Mouse (Mus musculus) stomach, embryonic 15.5 days (tissue): ENCODE measurements around the gene Olfr804. TPM values are rescaled to one million over a fixed set of nuclear protein-coding genes. Genes with fewer than 3 reads are reported as not detected.

Experiments used
- ATAC-seq: fragments of 200-750 bp; cut with Nextera tagmentation; 2 replicates; pipeline ENCODE4 v1.8.0; 2017; ENCODE audit warnings: low read depth, moderate number of reproducible peaks, moderate TSS enrichment; ENCODE audit not compliant: insufficient read depth, low FRiP score
- H3K27ac ChIP-seq: fragments of 300-500 bp; sonication (generic); 2 replicates; pipeline ENCODE4 v1.5.1; 2015; ENCODE audit warnings: mild to moderate bottlenecking, inconsistent platforms
- H3K27me3 ChIP-seq: fragments of 300-500 bp; sonication (generic); replicated peaks from 2 replicates; pipeline ENCODE4 v1.6.1; 2015; ENCODE audit warnings: inconsistent platforms
- H3K36me3 ChIP-seq: fragments of 300-500 bp; sonication (generic); 2 replicates; pipeline ENCODE4 v1.6.1; 2015; ENCODE audit warnings: inconsistent platforms
- H3K4me1 ChIP-seq: fragments of 300-500 bp; sonication (generic); 2 replicates; pipeline ENCODE4 v1.6.1; 2015; ENCODE audit warnings: inconsistent platforms
- H3K4me2 ChIP-seq: fragments of 300-500 bp; sonication (generic); 2 replicates; pipeline ENCODE4 v1.6.1; 2015; ENCODE audit warnings: mild to moderate bottlenecking, inconsistent platforms
- H3K4me3 ChIP-seq: fragments of 300-500 bp; sonication (generic); replicated peaks from 2 replicates; pipeline ENCODE4 v1.5.1; 2015; ENCODE audit warnings: inconsistent platforms
- H3K9ac ChIP-seq: fragments of 300-500 bp; sonication (generic); 2 replicates; pipeline ENCODE4 v1.6.1; 2015; ENCODE audit warnings: inconsistent platforms
- H3K9me3 ChIP-seq: fragments of 300-500 bp; sonication (generic); 2 replicates; pipeline ENCODE4 v1.6.1; 2016; ENCODE audit warnings: inconsistent platforms
- WGBS: fragments of 180-500 bp; shearing (Covaris S2); methylation state at CpG from one replicate; pipeline ENCODE4 v1.1.7; 2015; 5-methylcytosine and 5-hydroxymethylcytosine counted together
- microRNA-seq: library from miRNA; unstranded; fragments of <30 nt; microRNA quantifications from one replicate; pipeline ENCODE4, GENCODE M21; 2016
- polyA plus RNA-seq: library from polyadenylated mRNA; unstranded; fragments of >200 nt; fragmentation: Nextera tagmentation; extraction: Ambion mirVana; gene quantifications from 2 replicates; pipeline ENCODE4 v1.2.1, GENCODE M21; 2015

Olfr804 gene
- not detected in 2 replicates for polyA plus RNA-seq

DNA sequence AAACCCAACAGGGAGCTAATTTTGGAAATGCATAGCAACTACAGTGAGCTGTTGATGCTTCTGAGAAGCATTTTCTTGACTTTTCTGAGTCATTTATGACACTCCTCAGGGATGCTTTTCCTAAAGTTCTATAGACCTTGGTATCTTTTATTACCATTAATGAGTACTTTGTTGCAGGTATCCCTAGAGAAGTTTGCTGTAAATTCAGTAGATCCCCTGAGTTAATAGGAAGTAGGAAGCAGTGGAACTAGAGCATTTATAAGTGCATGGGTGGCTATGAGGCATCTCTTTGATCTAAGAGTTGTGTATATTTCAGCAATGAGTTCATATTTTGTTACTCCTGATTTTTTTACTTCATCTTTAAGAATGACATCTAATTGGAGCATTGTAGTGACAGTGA, at the start of gene Olfr804:
TSS of gene Olfr804 (plus strand) at position 301 of the 400 bp plus-strand sequence.
- Histone ChIP-seq H3K4me1 (no peaks in the 10 kb centered on the region), H3K4me3 (no peak within 1 kb of the TSS), H3K9ac (no peak within 1 kb of the TSS), H3K4me2 (no peak within 1 kb of the TSS), H3K27ac (no peak within 1 kb of the TSS), H3K27me3 (no peaks in the 10 kb centered on the region), H3K36me3 (no peaks in the 10 kb centered on the region), H3K9me3 (no peaks in the 10 kb centered on the region)
- ATAC-seq, result no peak

GRCm38 (mm10) chr10:129657394-129657793, 45.6 kb upstream of the Olfr804 start, which contains the start of gene Olfr800:
Gene Olfr800 (plus strand): TSS chr10:129657694.
- H3K27me3 ChIP-seq, result no peaks in the 10 kb centered on the region
- H3K4me1 ChIP-seq, result no peaks in the 10 kb centered on the region
- no peaks in the 10 kb centered on the region for H3K36me3 ChIP-seq
- no peak for ATAC-seq
- no peak within 1 kb of the TSS for H3K4me2 ChIP-seq
- no peaks in the 10 kb centered on the region for H3K9me3 ChIP-seq
- no peak within 1 kb of the TSS for H3K4me3 ChIP-seq
- no peak within 1 kb of the TSS for H3K9ac ChIP-seq
- H3K27ac ChIP-seq, result no peak within 1 kb of the TSS

GRCm38 (mm10) chr10:129673765-129674164, 29.2 kb upstream of the Olfr804 start, which contains the start of gene Olfr801:
Gene Olfr801 (minus strand): TSS chr10:129673865.
- H3K27ac ChIP-seq, result no peak within 1 kb of the TSS
- H3K27me3 ChIP-seq, result no peaks in the 10 kb centered on the region
- H3K9me3 ChIP-seq, result no peaks in the 10 kb centered on the region
- H3K4me2 ChIP-seq, result no peak within 1 kb of the TSS
- no peak for ATAC-seq
- no peaks in the 10 kb centered on the region for H3K4me1 ChIP-seq
- H3K4me3 ChIP-seq, result no peak within 1 kb of the TSS
- 49% methylated on average over 1 of the region's 1 CpGs for WGBS
- no peaks in the 10 kb centered on the region for H3K36me3 ChIP-seq
- H3K9ac ChIP-seq, result no peak within 1 kb of the TSS

GRCm38 (mm10) chr10:129688069-129688468, 14.9 kb upstream of the Olfr804 start, which contains the start of gene Olfr802:
Gene Olfr802 (minus strand): TSS chr10:129688169.
- ATAC-seq, result no peak

GRCm38 (mm10) chr10:129694186-129694585, 8.8 kb upstream of the Olfr804 start, which contains the start of gene Olfr803:
Gene Olfr803 (minus strand): TSS chr10:129694286.
- no peak within 1 kb of the TSS for H3K9ac ChIP-seq
- WGBS, result 86% methylated on average over 2 of the region's 2 CpGs
- H3K36me3 ChIP-seq, result no peaks in the 10 kb centered on the region
- no peak within 1 kb of the TSS for H3K4me2 ChIP-seq
- H3K4me1 ChIP-seq, result no peaks in the 10 kb centered on the region
- no peaks in the 10 kb centered on the region for H3K9me3 ChIP-seq
- H3K27ac ChIP-seq, result no peak within 1 kb of the TSS
- ATAC-seq, result no peak
- H3K4me3 ChIP-seq, result no peak within 1 kb of the TSS
- no peaks in the 10 kb centered on the region for H3K27me3 ChIP-seq

More at GRCm38 (mm10) chr10:129688069-129688468, 14.9 kb upstream of the Olfr804 start, which contains the start of gene Olfr802:
- H3K27ac ChIP-seq, result no peak within 1 kb of the TSS
- H3K9me3 ChIP-seq, result no peaks in the 10 kb centered on the region
- H3K4me2 ChIP-seq, result no peak within 1 kb of the TSS
- no peaks in the 10 kb centered on the region for H3K4me1 ChIP-seq
- 26% methylated on average over 1 of the region's 1 CpGs for WGBS
- no peaks in the 10 kb centered on the region for H3K36me3 ChIP-seq
- no peak within 1 kb of the TSS for H3K4me3 ChIP-seq
- H3K27me3 ChIP-seq, result no peaks in the 10 kb centered on the region
- no peak within 1 kb of the TSS for H3K9ac ChIP-seq

- H3K4me1 ChIP-seq, result no peaks in the 10 kb centered on the region
- no peaks in the 10 kb centered on the region for H3K27me3 ChIP-seq
- no peaks in the 10 kb centered on the region for H3K36me3 ChIP-seq
- H3K9me3 ChIP-seq, result no peaks in the 10 kb centered on the region
- no peak within 1 kb of the TSS for H3K4me3 ChIP-seq
- WGBS, result 96% methylated on average over 2 of the region's 2 CpGs
- H3K4me2 ChIP-seq, result no peak within 1 kb of the TSS
- ATAC-seq, result no peak
- H3K27ac ChIP-seq, result no peak within 1 kb of the TSS
- no peak within 1 kb of the TSS for H3K9ac ChIP-seq
Observed at GRCm38 (mm10) chr10:129729275-129729674, 26.3 kb downstream of the Olfr804 start, which contains the start of gene Olfr805. Gene Olfr805 (minus strand): TSS chr10:129729375.

DNA sequence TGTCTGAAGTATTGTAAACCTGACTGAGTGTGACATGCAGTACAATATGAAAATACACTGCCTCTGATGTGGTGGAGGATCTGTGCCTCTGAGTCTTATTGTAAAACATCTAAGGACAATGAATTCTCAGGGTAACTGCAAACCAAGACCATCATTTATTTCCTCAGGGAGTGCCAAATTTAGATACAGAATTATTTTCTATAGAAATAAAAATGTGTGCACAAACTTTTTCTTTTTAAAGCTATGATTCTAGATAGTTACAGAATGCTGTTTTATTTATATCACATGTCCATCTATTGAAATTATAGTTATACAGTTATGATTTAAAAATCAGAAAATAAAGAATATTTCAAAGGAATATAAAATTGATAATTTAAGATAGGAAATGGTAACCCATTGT, 38.8 kb downstream of the Olfr804 start, which contains the start of gene Olfr806:
TSS of gene Olfr806 (minus strand) at position 101 of the 400 bp plus-strand sequence.
- Histone ChIP-seq H3K9me3 (no peaks in the 10 kb centered on the region), H3K4me3 (no peak within 1 kb of the TSS), H3K27ac (no peak within 1 kb of the TSS), H3K27me3 (no peaks in the 10 kb centered on the region), H3K4me1 (no peaks in the 10 kb centered on the region), H3K4me2 (no peak within 1 kb of the TSS), H3K36me3 (no peaks in the 10 kb centered on the region), H3K9ac (no peak within 1 kb of the TSS)
- ATAC-seq, result no peak

GRCm38 (mm10) chr10:129757693-129758092, 54.7 kb downstream of the Olfr804 start, which contains the start of gene Olfr807:
Gene Olfr807 (minus strand): TSS chr10:129757793.
- Histone ChIP-seq H3K4me1 (no peaks in the 10 kb centered on the region), H3K9me3 (no peaks in the 10 kb centered on the region), H3K27ac (no peak within 1 kb of the TSS), H3K4me3 (no peak within 1 kb of the TSS), H3K27me3 (no peaks in the 10 kb centered on the region), H3K9ac (no peak within 1 kb of the TSS), H3K4me2 (no peak within 1 kb of the TSS), H3K36me3 (no peaks in the 10 kb centered on the region)
- no peak for ATAC-seq
- WGBS, result 81% methylated on average over 1 of the region's 1 CpGs

Small RNA genes within 50 kb of the gene (microRNA-seq; reads per million reads assigned to microRNA genes)
- gene Gm24485, result not detected

Other genes starting within 250 kb of the Olfr804 start
- gene Olfr787, start 241.3 kb upstream of the Olfr804 start, polyA plus RNA-seq, result not detected in 2 replicates
- not detected in 2 replicates for gene Olfr788, start 232.2 kb upstream of the Olfr804 start, polyA plus RNA-seq
- gene Olfr789, start 218.5 kb upstream of the Olfr804 start, polyA plus RNA-seq, result not detected in 2 replicates
- not detected in 2 replicates for gene Olfr790, start 204.7 kb upstream of the Olfr804 start, polyA plus RNA-seq
- not detected in 2 replicates for gene Olfr791, start 181.4 kb upstream of the Olfr804 start, polyA plus RNA-seq
- not detected in 2 replicates for gene Olfr792, start 164.0 kb upstream of the Olfr804 start, polyA plus RNA-seq
- gene Olfr794, start 135.6 kb upstream of the Olfr804 start, polyA plus RNA-seq, result not detected in 2 replicates
- not detected in 2 replicates for gene Olfr796, start 90.6 kb upstream of the Olfr804 start, polyA plus RNA-seq
- not detected in 2 replicates for gene Olfr798, start 75.3 kb upstream of the Olfr804 start, polyA plus RNA-seq
- not detected in 2 replicates for gene Olfr799, start 65.7 kb upstream of the Olfr804 start, polyA plus RNA-seq
- not detected in 2 replicates for gene Olfr800, start 45.5 kb upstream of the Olfr804 start, polyA plus RNA-seq
- gene Olfr801, start 29.3 kb upstream of the Olfr804 start, polyA plus RNA-seq, result not detected in 2 replicates
- gene Olfr802, start 15.0 kb upstream of the Olfr804 start, polyA plus RNA-seq, result not detected in 2 replicates
- gene Olfr803, start 8.9 kb upstream of the Olfr804 start, polyA plus RNA-seq, result not detected in 2 replicates
- gene Olfr805, start 26.2 kb downstream of the Olfr804 start, polyA plus RNA-seq, result not detected in 2 replicates
- gene Olfr806, start 38.7 kb downstream of the Olfr804 start, polyA plus RNA-seq, result not detected in 2 replicates
- gene Olfr807, start 54.6 kb downstream of the Olfr804 start, polyA plus RNA-seq, result not detected in 2 replicates
- not detected in 2 replicates for gene Olfr808, start 62.3 kb downstream of the Olfr804 start, polyA plus RNA-seq
- gene Olfr809, start 71.4 kb downstream of the Olfr804 start, polyA plus RNA-seq, result not detected in 2 replicates
- not detected in 2 replicates for gene Olfr810, start 91.7 kb downstream of the Olfr804 start, polyA plus RNA-seq
- gene Olfr811, start 101.2 kb downstream of the Olfr804 start, polyA plus RNA-seq, result not detected in 2 replicates
- not detected in 2 replicates for gene Olfr812, start 142.9 kb downstream of the Olfr804 start, polyA plus RNA-seq
- not detected in 2 replicates for gene Olfr813, start 152.2 kb downstream of the Olfr804 start, polyA plus RNA-seq
- not detected in 2 replicates for gene Olfr814, start 176.6 kb downstream of the Olfr804 start, polyA plus RNA-seq
- not detected in 2 replicates for gene Olfr815, start 202.7 kb downstream of the Olfr804 start, polyA plus RNA-seq
- gene Olfr816, start 212.4 kb downstream of the Olfr804 start, polyA plus RNA-seq, result not detected in 2 replicates
- not detected in 2 replicates for gene Olfr818, start 245.9 kb downstream of the Olfr804 start, polyA plus RNA-seq